Mouse (Mus musculus) adrenal gland, postnatal 4 days (tissue): ENCODE results near the gene Lcp2. TPM values are rescaled to one million over a fixed set of nuclear protein-coding genes. Genes with fewer than 3 reads are reported as not detected.

Experiments used
- total RNA-seq, 2 experiments: library from RNA; stranded (reverse); gene quantifications; 2 replicates each; pipeline ENCODE4 v1.2.3; 2021

Lcp2 gene
- total RNA-seq, 2 experiments from 2014 or later = 3.7 to 4.7 TPM

Other genes starting within 250 kb of the Lcp2 start
- gene Kcnmb1, start 83.9 kb upstream of the Lcp2 start, total RNA-seq = under 1 TPM; 0.17 TPM
- gene Kcnip1, start 53.8 kb upstream of the Lcp2 start, total RNA-seq = 1 to 10 TPM; 6.6 to 7.3 TPM
- not detected for gene 4930469K13Rik, start 51.6 kb downstream of the Lcp2 start, total RNA-seq
- 1 to 10 TPM in 1 of 2 experiments, not detected in 1; 3.6 TPM for gene Foxi1, start 161.2 kb downstream of the Lcp2 start, total RNA-seq